Comparison of ENCODE assay signal across 8 mouse cellular contexts in the genomic region with DNA sequence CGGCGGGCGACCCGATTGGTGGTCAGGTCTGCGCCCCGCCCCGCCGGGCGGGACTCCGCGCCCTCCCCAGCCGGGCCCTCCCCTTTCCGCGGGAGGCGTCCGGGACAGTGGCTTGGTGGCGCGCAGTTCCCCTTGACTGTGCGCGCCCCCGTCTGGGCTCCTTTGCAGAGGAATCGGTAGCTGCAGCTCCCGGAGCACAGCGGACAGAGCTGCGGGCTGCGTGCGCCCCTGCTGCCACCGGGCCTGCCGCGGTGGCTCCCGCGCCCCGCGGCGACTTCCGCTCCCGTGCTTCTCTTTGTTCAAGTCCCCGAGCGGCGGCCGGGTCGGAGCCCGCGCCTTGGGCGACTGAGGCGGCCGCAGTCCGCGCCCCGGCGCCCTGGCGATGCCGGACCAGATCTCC.
DNase-seq lines count a peak whose midpoint lies in the region; ATAC-seq and TF ChIP-seq lines count a peak whose summit lies in the region.
"Not testable (repeated sequence)": the region's sequence is repeated elsewhere in the genome, so short reads cannot be mapped to it uniquely, and the experiment has no call there.

No protein-coding gene starts in this region.

- ATAC-seq in embryonic facial prominence, embryonic 11.5 days (replicated peaks; ENCODE audit: insufficient number of reproducible peaks, low FRiP score, low TSS enrichment, low read depth); hindbrain, embryonic 16.5 days; liver, postnatal 0 days; neural tube, embryonic 13.5 days (ENCODE audit: low read depth): not testable (repeated sequence)

- not testable (repeated sequence) for TF ChIP-seq CTCF in liver, postnatal 0 days (IDR thresholded peaks at IDR 0.05; ENCODE audit: low read depth); thymus, adult 2 months (IDR thresholded peaks at IDR 0.05; ENCODE audit: borderline replicate concordance, control insufficient read depth, extremely low read depth, insufficient read depth, low read length, poor library complexity)

- H3K36me3 ChIP-seq in ES-E14 (ENCODE audit: control insufficient read depth, insufficient read depth, low read length, poor library complexity, severe bottlenecking); embryonic facial prominence, embryonic 11.5 days (replicated peaks; ENCODE audit: control insufficient read depth, insufficient read depth, low read depth, low read length); hindbrain, embryonic 16.5 days (ENCODE audit: control insufficient read depth, insufficient read depth, low read length); liver, postnatal 0 days (replicated peaks; ENCODE audit: insufficient read depth, low read length); neural tube, embryonic 13.5 days; thymus, adult 2 months (ENCODE audit: control insufficient read depth, insufficient read depth, low read length): not testable (repeated sequence)

- DNase-seq in ES-E14 (ENCODE audit: low read depth, low spot score): not testable (repeated sequence)
- peak; percentile 0 for DNase-seq in embryonic facial prominence, embryonic 11.5 days (ENCODE audit: low spot score)
- DNase-seq in gastrocnemius, postnatal 4 days (ENCODE audit: low spot score in 2 of 2): peak; percentile 8 to 16
- DNase-seq in layer of hippocampus, adult 9-11 months: peak; percentile 10
- DNase-seq in liver, postnatal 0 days: peak; percentile 12
- DNase-seq in thymus, adult 2 months: peak; percentile 0

- peak overlapping the region; percentile 69 to 76; a peak in 3 of 4 replicates for H3K4me3 ChIP-seq in ES-E14 (ENCODE audit: insufficient read depth in 1 of 2, low read depth in 1 of 2, low read length in 2 of 2, poor library complexity in 1 of 2, severe bottlenecking in 1 of 2)
- H3K4me3 ChIP-seq in embryonic facial prominence, embryonic 11.5 days (ENCODE audit: low read depth, low read length): peak overlapping the region; percentile 38
- H3K4me3 ChIP-seq in hindbrain, embryonic 16.5 days (ENCODE audit: low read length): peak overlapping the region; percentile 42
- peak overlapping the region; percentile 25; the same call in 1 of the 2 replicates for H3K4me3 ChIP-seq in liver, postnatal 0 days (ENCODE audit: low read depth, low read length)
- H3K4me3 ChIP-seq in neural tube, embryonic 13.5 days: peak overlapping the region; percentile 45
- H3K4me3 ChIP-seq in thymus, adult 2 months (ENCODE audit: control insufficient read depth, insufficient read depth, low read length): peak overlapping the region; percentile 11; the same call in 1 of the 2 replicates

- H3K27me3 ChIP-seq in embryonic facial prominence, embryonic 11.5 days (ENCODE audit: control insufficient read depth, insufficient read depth, low read length); hindbrain, embryonic 16.5 days (replicated peaks; ENCODE audit: control insufficient read depth, insufficient read depth, low read length); liver, postnatal 0 days (ENCODE audit: insufficient read depth, low read length); neural tube, embryonic 13.5 days; thymus, adult 2 months (ENCODE audit: control insufficient read depth, insufficient read depth, low read length): not testable (repeated sequence)

- WGBS in embryonic facial prominence, embryonic 11.5 days: 4% methylated on average over 26 of the region's 53 CpGs
- 0% methylated on average over 7 of the region's 53 CpGs for WGBS in hindbrain, embryonic 16.5 days
- WGBS in liver, postnatal 0 days (ENCODE audit: insufficient replicate concordance): 4% methylated on average over 24 of the region's 53 CpGs
- WGBS in neural tube, embryonic 13.5 days: under 1% methylated on average over 28 of the region's 53 CpGs
- 14% methylated on average over 52 of the region's 53 CpGs for WGBS in thymus, adult 2 months

- not testable (repeated sequence) for H3K4me1 ChIP-seq in ES-E14 (ENCODE audit: control insufficient read depth in 2 of 2, insufficient read depth in 2 of 2, low read length in 2 of 2, poor library complexity in 1 of 2); embryonic facial prominence, embryonic 11.5 days (ENCODE audit: control insufficient read depth, insufficient read depth, low read length); hindbrain, embryonic 16.5 days (ENCODE audit: control insufficient read depth, insufficient read depth, low read depth, low read length); liver, postnatal 0 days (ENCODE audit: insufficient read depth); neural tube, embryonic 13.5 days (replicated peaks); thymus, adult 2 months (replicated peaks; ENCODE audit: control insufficient read depth, insufficient read depth, low read length)

- in situ Hi-C loops in ES-E14 (cut with MboI; ENCODE audit: low sequenced_read_pairs in 2 of 2, unreplicated experiment in 2 of 2): not testable (repeated sequence)

- not testable (repeated sequence) for H3K27ac ChIP-seq in ES-E14 (ENCODE audit: insufficient read depth, low read depth, low read length, poor library complexity, severe bottlenecking); embryonic facial prominence, embryonic 11.5 days (replicated peaks; ENCODE audit: low read depth, low read length); hindbrain, embryonic 16.5 days (ENCODE audit: low read depth, low read length); liver, postnatal 0 days (ENCODE audit: low read depth); thymus, adult 2 months (ENCODE audit: control insufficient read depth, insufficient read depth, low read length)
- peak overlapping the region; percentile 67; the same call in 1 of the 2 replicates for H3K27ac ChIP-seq in neural tube, embryonic 13.5 days (replicated peaks)

- not testable (repeated sequence) for H3K9me3 ChIP-seq in ES-E14 (ENCODE audit: control insufficient read depth, insufficient read depth, low read depth, low read length); embryonic facial prominence, embryonic 11.5 days (replicated peaks; ENCODE audit: control insufficient read depth, low read length); hindbrain, embryonic 16.5 days (ENCODE audit: control insufficient read depth, low read length); liver, postnatal 0 days (ENCODE audit: low read length); neural tube, embryonic 13.5 days

- H3K9ac ChIP-seq in ES-E14 (ENCODE audit: insufficient read depth, low read depth, low read length, poor library complexity, severe bottlenecking): peak overlapping the region; percentile 80
- peak overlapping the region; percentile 34; the same call in 1 of the 2 replicates for H3K9ac ChIP-seq in embryonic facial prominence, embryonic 11.5 days (replicated peaks; ENCODE audit: low read length)
- H3K9ac ChIP-seq in hindbrain, embryonic 16.5 days (ENCODE audit: low read depth, low read length): peak overlapping the region; percentile 31
- H3K9ac ChIP-seq in liver, postnatal 0 days (replicated peaks): not testable (repeated sequence)
- peak overlapping the region; percentile 63 for H3K9ac ChIP-seq in neural tube, embryonic 13.5 days

- TF ChIP-seq POLR2A in thymus, adult 2 months (IDR thresholded peaks at IDR 0.05; ENCODE audit: control insufficient read depth, extremely low read depth, insufficient read depth, low read length, poor library complexity): not testable (repeated sequence)

- TF ChIP-seq EP300 in liver, postnatal 0 days (IDR thresholded peaks at IDR 0.05; ENCODE audit: low read depth): not testable (repeated sequence)

- not testable (repeated sequence) for H3K4me2 ChIP-seq in embryonic facial prominence, embryonic 11.5 days (ENCODE audit: low read depth, low read length); liver, postnatal 0 days (ENCODE audit: low read depth, low read length)
- peak overlapping the region; percentile 25 for H3K4me2 ChIP-seq in hindbrain, embryonic 16.5 days (ENCODE audit: low read length)
- H3K4me2 ChIP-seq in neural tube, embryonic 13.5 days: peak overlapping the region; percentile 39

Comparison
In these comparisons a context has a peak if more than half of its experiments do, and no peak if none do; other contexts are left out.
1. H3K4me3 ChIP-seq: peak in every context shown above with its lines; median percentile 72 in ES-E14; 45 in neural tube, embryonic 13.5 days; 42 in hindbrain, embryonic 16.5 days; 38 in embryonic facial prominence, embryonic 11.5 days; 25 in liver, postnatal 0 days; 11 in thymus, adult 2 months.